Mouse (Mus musculus): Measurements from ENCODE around the gene Abhd18. TPM values are rescaled to one million over a fixed set of nuclear protein-coding genes. Genes with fewer than 3 reads are reported as not detected.

Gene Abhd18
- polyA plus RNA-seq, 1 experiment from 2014 or later, result 18.4 TPM

- H3K4me2 ChIP-seq, result peak overlapping the region; percentile 96
- ATAC-seq (replicated peaks; ENCODE audit: insufficient number of reproducible peaks, insufficient read depth, low FRiP score, low read depth), result no peak
- H3K27me3 ChIP-seq, result 0 out of 2 replicates have a peak, but pooled peaks cover 2% of the 10 kb centered on the region
- H3K4me1 ChIP-seq (replicated peaks), result peaks cover 6% of the 10 kb centered on the region
- 10% methylated on average over 7 of the region's 7 CpGs for WGBS
- H3K27ac ChIP-seq, result peak overlapping the region; percentile 93; the same call in 1 of the 2 replicates
- no peaks in the 10 kb centered on the region for H3K36me3 ChIP-seq
- peak overlapping the region; percentile 84 for H3K4me3 ChIP-seq
- no peaks in the 10 kb centered on the region for H3K9me3 ChIP-seq (replicated peaks)
- peak overlapping the region; percentile 85 for H3K9ac ChIP-seq
Observed at GRCm38 (mm10) chr3:40951365-40951764, 104.6 kb downstream of the Abhd18 start.

- H3K4me2 ChIP-seq, result no peak overlapping the region
- no peaks in the 10 kb centered on the region for H3K9me3 ChIP-seq (replicated peaks)
- no peaks in the 10 kb centered on the region for H3K36me3 ChIP-seq
- H3K4me3 ChIP-seq, result no peak overlapping the region
- peaks cover 6% of the 10 kb centered on the region for H3K4me1 ChIP-seq (replicated peaks)
- no peak overlapping the region for H3K9ac ChIP-seq
- H3K27ac ChIP-seq, result no peak overlapping the region
- H3K27me3 ChIP-seq, result 0 out of 2 replicates have a peak, but pooled peaks cover 2% of the 10 kb centered on the region
- ATAC-seq (replicated peaks; ENCODE audit: insufficient number of reproducible peaks, insufficient read depth, low FRiP score, low read depth), result no peak
Observed at GRCm38 (mm10) chr3:40952606-40953005, 105.8 kb downstream of the Abhd18 start.

DNA sequence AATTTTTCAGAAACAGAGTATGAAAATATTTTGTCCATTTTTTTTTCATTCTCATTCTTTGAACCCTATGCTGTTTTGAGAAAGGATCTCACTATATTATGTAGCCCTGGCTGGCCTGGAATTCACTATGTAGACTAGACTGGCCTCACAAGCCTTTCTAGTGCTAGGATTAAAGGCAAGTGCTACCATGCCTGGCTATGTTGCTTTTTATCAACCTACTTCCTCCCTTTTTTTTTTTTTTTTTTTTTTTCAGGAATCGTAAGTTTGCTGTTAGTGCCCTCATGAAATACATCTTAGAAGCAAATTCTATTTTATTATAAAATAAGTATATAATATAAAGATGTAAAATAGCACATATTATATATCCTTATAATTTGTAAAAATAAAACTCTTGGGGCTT, 108.0 kb downstream of the Abhd18 start:
- Histone ChIP-seq H3K4me2 (no peak overlapping the region), H3K4me3 (no peak overlapping the region), H3K9ac (no peak overlapping the region), H3K36me3 (no peaks in the 10 kb centered on the region), H3K27ac (no peak overlapping the region), H3K9me3 (replicated peaks) (no peaks in the 10 kb centered on the region), H3K4me1 (replicated peaks) (peaks cover 3% of the 10 kb centered on the region; the same call in 1 of the 2 replicates), H3K27me3 (no peaks in the 10 kb centered on the region)
- 70% methylated on average over 1 of the region's 1 CpGs for WGBS
- ATAC-seq (replicated peaks; ENCODE audit: insufficient number of reproducible peaks, insufficient read depth, low FRiP score, low read depth), result no peak

DNA sequence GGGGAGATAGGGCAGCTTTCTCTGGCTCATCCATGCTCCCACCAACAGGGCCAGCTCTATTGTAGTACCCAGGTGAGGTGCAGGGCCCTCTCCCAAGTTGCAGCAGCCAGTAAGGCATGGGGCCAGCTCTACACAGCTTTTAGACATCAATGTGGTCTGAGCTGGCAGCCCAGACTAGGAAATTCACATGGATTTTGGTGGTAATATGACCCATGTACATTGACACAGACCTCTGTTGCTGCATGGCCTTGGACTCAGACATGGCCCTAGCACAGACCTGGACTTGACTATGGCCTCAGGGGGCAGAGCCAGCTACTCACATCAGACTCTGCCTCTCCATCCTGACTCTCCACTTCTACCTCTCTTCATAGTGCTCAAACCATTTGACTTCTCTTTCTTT, 112.1 kb downstream of the Abhd18 start:
- no peak overlapping the region for H3K4me3 ChIP-seq
- H3K27ac ChIP-seq, result no peak overlapping the region
- no peaks in the 10 kb centered on the region for H3K9me3 ChIP-seq (replicated peaks)
- no peaks in the 10 kb centered on the region for H3K27me3 ChIP-seq
- no peaks in the 10 kb centered on the region for H3K4me1 ChIP-seq (replicated peaks)
- no peak for ATAC-seq (replicated peaks; ENCODE audit: insufficient number of reproducible peaks, insufficient read depth, low FRiP score, low read depth)
- H3K9ac ChIP-seq, result no peak overlapping the region
- no peak overlapping the region for H3K4me2 ChIP-seq
- no peaks in the 10 kb centered on the region for H3K36me3 ChIP-seq

- Histone ChIP-seq H3K4me1 (replicated peaks) (no peaks in the 10 kb centered on the region), H3K9ac (no peak overlapping the region), H3K27ac (no peak overlapping the region), H3K27me3 (no peaks in the 10 kb centered on the region), H3K9me3 (replicated peaks) (no peaks in the 10 kb centered on the region), H3K36me3 (no peaks in the 10 kb centered on the region), H3K4me3 (no peak overlapping the region), H3K4me2 (no peak overlapping the region)
- ATAC-seq (replicated peaks; ENCODE audit: insufficient number of reproducible peaks, insufficient read depth, low FRiP score, low read depth), result no peak
Observed at GRCm38 (mm10) chr3:40980758-40981157, 134.0 kb downstream of the Abhd18 start.

DNA sequence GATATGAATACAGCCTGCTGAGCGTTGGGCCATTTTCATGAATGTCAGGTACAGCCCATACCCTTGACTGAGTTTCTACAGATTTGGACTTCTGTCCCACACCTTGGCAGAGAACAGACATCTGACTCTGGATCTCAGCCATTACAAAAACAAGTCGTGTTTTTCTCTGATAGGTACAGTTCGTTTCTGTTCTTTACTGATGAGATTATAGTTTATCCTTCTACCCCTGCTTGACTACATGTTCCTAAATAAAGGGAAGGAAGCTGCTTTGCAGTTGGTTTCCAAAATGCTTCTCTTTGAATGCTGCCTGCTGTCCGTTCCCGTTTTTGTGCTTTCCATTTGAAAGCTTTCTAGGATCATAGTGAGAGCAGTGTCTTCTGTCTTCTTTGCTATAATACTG, 140.8 kb downstream of the Abhd18 start:
- H3K4me3 ChIP-seq, result no peak overlapping the region
- no peaks in the 10 kb centered on the region for H3K4me1 ChIP-seq (replicated peaks)
- no peak overlapping the region for H3K4me2 ChIP-seq
- no peak for ATAC-seq (replicated peaks; ENCODE audit: insufficient number of reproducible peaks, insufficient read depth, low FRiP score, low read depth)
- H3K9me3 ChIP-seq (replicated peaks), result no peaks in the 10 kb centered on the region
- no peak overlapping the region for H3K9ac ChIP-seq
- 73% methylated on average over 5 of the region's 5 CpGs for WGBS
- no peaks in the 10 kb centered on the region for H3K36me3 ChIP-seq
- H3K27me3 ChIP-seq, result no peaks in the 10 kb centered on the region
- no peak overlapping the region for H3K27ac ChIP-seq

Other genes starting within 250 kb of the Abhd18 start
- gene Slc25a31, start 138.1 kb upstream of the Abhd18 start, polyA plus RNA-seq (2015; fragmentation: Nextera tagmentation; extraction: Ambion mirVana), result 0.81 and 0.85 TPM in 2 replicates
- gene Hspa4l, start 102.5 kb upstream of the Abhd18 start, polyA plus RNA-seq (2015; fragmentation: Nextera tagmentation; extraction: Ambion mirVana), result 29.2 and 34.9 TPM in 2 replicates
- gene Plk4, start 47.0 kb upstream of the Abhd18 start, polyA plus RNA-seq (2015; fragmentation: Nextera tagmentation; extraction: Ambion mirVana), result 28.6 and 33.4 TPM in 2 replicates
- 6.3 and 6.6 TPM in 2 replicates for gene Mfsd8, start 84 bp upstream of the Abhd18 start, polyA plus RNA-seq (2015; fragmentation: Nextera tagmentation; extraction: Ambion mirVana)
- 0.13 TPM in 2 replicates for gene 1700034I23Rik, start 55.6 kb downstream of the Abhd18 start, polyA plus RNA-seq (2015; fragmentation: Nextera tagmentation; extraction: Ambion mirVana)
- 15.0 and 16.0 TPM in 2 replicates for gene Larp1b, start 102.9 kb downstream of the Abhd18 start, polyA plus RNA-seq (2015; fragmentation: Nextera tagmentation; extraction: Ambion mirVana)
- 44.9 and 45.2 TPM in 2 replicates for gene Pgrmc2, start 236.1 kb downstream of the Abhd18 start, polyA plus RNA-seq (2015; fragmentation: Nextera tagmentation; extraction: Ambion mirVana)